14 mouse cellular contexts compared by ENCODE assay signal in the genomic region with DNA sequence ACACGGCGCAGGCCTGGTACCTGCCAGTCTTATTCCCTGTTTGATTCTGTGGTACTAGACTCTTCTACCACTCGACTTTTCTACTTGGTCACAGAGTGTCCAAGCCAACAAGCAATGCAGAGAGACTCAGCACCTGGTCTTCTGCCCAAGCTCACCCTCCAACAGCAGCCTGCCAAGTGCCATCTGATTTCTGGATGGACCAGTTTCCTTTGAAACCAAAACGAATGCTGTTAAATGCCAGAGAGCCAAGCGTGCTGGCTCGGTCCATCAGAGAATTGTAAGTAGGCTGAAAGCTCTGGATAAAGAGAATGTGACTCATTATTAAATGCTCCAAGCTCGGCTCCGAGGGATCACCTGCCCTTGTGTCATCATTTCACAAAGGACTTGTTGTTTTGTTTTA. TPM values are rescaled to one million over a fixed set of nuclear protein-coding genes. Genes with fewer than 3 reads are reported as not detected.
DNase-seq lines count a peak whose midpoint lies in the region; ATAC-seq and TF ChIP-seq lines count a peak whose summit lies in the region.
"Had no signal": no experiment of that assay in that cellular context is flagged by ENCODE, and none has a peak within 500 bp of the region (broad histone marks: within the 10 kb centered on the region; RNA-seq: fewer than 3 reads in every experiment).

No protein-coding gene starts in this region.

- H3K4me2 ChIP-seq in kidney, embryonic 14.5 days (replicated peaks; ENCODE audit: low read depth, low read length) = no peak overlapping the region
- H3K4me2 ChIP-seq: intestine, embryonic 15.5 days; limb, embryonic 13.5 days; lung, embryonic 15.5 days; midbrain, embryonic 12.5 days; neural tube, embryonic 12.5 days had no signal

- WGBS in cerebellum, adult 2 months = 28% methylated on average over 8 of the region's 8 CpGs
- WGBS in kidney, embryonic 14.5 days = 78% methylated on average over 8 of the region's 8 CpGs

- no peaks in the 10 kb centered on the region for H3K27me3 ChIP-seq in cerebellum, adult 2 months (ENCODE audit: control insufficient read depth, insufficient read depth, low read length)
- no peaks in the 10 kb centered on the region for H3K27me3 ChIP-seq in kidney, embryonic 14.5 days (ENCODE audit: control insufficient read depth, insufficient read depth, low read length)
- H3K27me3 ChIP-seq: intestine, embryonic 15.5 days; limb, embryonic 13.5 days; lung, embryonic 15.5 days; midbrain, embryonic 12.5 days; neural tube, embryonic 12.5 days had no signal

- no peak for TF ChIP-seq CTCF in cerebellum, adult 2 months (IDR thresholded peaks at IDR 0.05; ENCODE audit: borderline replicate concordance, insufficient read depth, low read depth, low read length)

- TF ChIP-seq POLR2A in cerebellum, adult 2 months (IDR thresholded peaks at IDR 0.05; ENCODE audit: borderline replicate concordance, insufficient read depth, low read length) = no peak

- no peak overlapping the region for H3K9ac ChIP-seq in kidney, embryonic 14.5 days (ENCODE audit: low read depth, low read length)
- H3K9ac ChIP-seq: intestine, embryonic 15.5 days; limb, embryonic 13.5 days; lung, embryonic 15.5 days; midbrain, embryonic 12.5 days; neural tube, embryonic 12.5 days had no signal

- H3K36me3 ChIP-seq in kidney, embryonic 14.5 days (ENCODE audit: control insufficient read depth, insufficient read depth, low read length) = no peaks in the 10 kb centered on the region
- H3K36me3 ChIP-seq: intestine, embryonic 15.5 days; limb, embryonic 13.5 days; lung, embryonic 15.5 days; midbrain, embryonic 12.5 days; neural tube, embryonic 12.5 days had no signal

- H3K4me3 ChIP-seq in cerebellum, adult 2 months (replicated peaks; ENCODE audit: insufficient read depth, low read depth, low read length) = no peak overlapping the region
- H3K4me3 ChIP-seq in kidney, embryonic 14.5 days (ENCODE audit: low read length) = no peak overlapping the region
- H3K4me3 ChIP-seq: intestine, embryonic 15.5 days; limb, embryonic 13.5 days; lung, embryonic 15.5 days; midbrain, embryonic 12.5 days; neural tube, embryonic 12.5 days had no signal

- no peaks in the 10 kb centered on the region for H3K9me3 ChIP-seq in kidney, embryonic 14.5 days (ENCODE audit: control insufficient read depth, low read length)
- H3K9me3 ChIP-seq: intestine, embryonic 15.5 days; limb, embryonic 13.5 days; lung, embryonic 15.5 days; midbrain, embryonic 12.5 days; neural tube, embryonic 12.5 days had no signal

- ATAC-seq in kidney, embryonic 14.5 days (ENCODE audit: low FRiP score, low TSS enrichment) = no peak
- ATAC-seq in megakaryocyte, adult 5-6 weeks (ENCODE audit: poor library complexity, severe bottlenecking) = no peak
- ATAC-seq: intestine, embryonic 15.5 days had no signal

- peaks cover 6% of the 10 kb centered on the region for H3K4me1 ChIP-seq in cerebellum, adult 2 months (ENCODE audit: control insufficient read depth, insufficient read depth, low read length)
- H3K4me1 ChIP-seq in kidney, embryonic 14.5 days (ENCODE audit: control insufficient read depth, insufficient read depth, low read length) = 0 out of 2 replicates have a peak, but pooled peaks cover 11% of the 10 kb centered on the region
- H3K4me1 ChIP-seq: limb, embryonic 13.5 days; neural tube, embryonic 12.5 days had no signal

- no peak overlapping the region for H3K27ac ChIP-seq in cerebellum, adult 2 months (ENCODE audit: insufficient read depth, low read length)
- peak overlapping the region; percentile 67; the same call in 1 of the 2 replicates for H3K27ac ChIP-seq in kidney, embryonic 14.5 days (ENCODE audit: low read depth, low read length)
- H3K27ac ChIP-seq: intestine, embryonic 15.5 days; limb, embryonic 13.5 days; midbrain, embryonic 12.5 days; neural tube, embryonic 12.5 days had no signal

- peak; percentile 26 to 64 for DNase-seq in cerebellum, adult 2 months
- no peak for DNase-seq in cerebellum, adult 11 months
- DNase-seq in kidney, postnatal 4 days = no peak
- DNase-seq in 3134 (ENCODE audit: extremely low read depth, insufficient read length, low spot score) = peak; percentile 57
- peak; percentile 34 for DNase-seq in adrenal gland, postnatal 25 days
- DNase-seq in spleen, postnatal 4 days (ENCODE audit: low spot score in 2 of 2) = no peak
- DNase-seq: layer of hippocampus, adult 9-11 months had no signal

RNA-seq across cellular contexts. Expression of gene Cobll1, which starts 16.2 kb away (rescaled TPM):
- 10.7 and 11.0 TPM in 2 replicates for polyA plus RNA-seq in cerebellum, adult 2 months (2012; rRNA removed)
- polyA plus RNA-seq in kidney, embryonic 14.5 days (2014; fragmentation: Nextera tagmentation; extraction: Ambion mirVana) = 11.4 and 24.7 TPM in 2 replicates
- total RNA-seq in adrenal gland, postnatal 25 days (2021) = 274 and 367 TPM in 2 replicates
- 2.3 and 6.5 TPM in 2 replicates for total RNA-seq in megakaryocyte, adult 5-6 weeks (2015)
- 0.48 and 1.1 TPM in 2 replicates for total RNA-seq in megakaryocyte, adult 5-6 weeks (2017)

Comparison
In these comparisons a context has a peak if more than half of its experiments do, and no peak if none do; other contexts are left out.
1. DNase-seq: peak in cerebellum, adult 2 months (2 of 2), 3134 (single experiment) and adrenal gland, postnatal 25 days (single experiment); none in cerebellum, adult 11 months (single experiment), kidney, postnatal 4 days (0 of 2) and spleen, postnatal 4 days (0 of 2).
2. RNA of gene Cobll1, which starts 16.2 kb away (total RNA-seq): 274 to 367 TPM in adrenal gland, postnatal 25 days; 0.48 to 6.5 TPM in megakaryocyte, adult 5-6 weeks; every median in the first group is over 10 times any median in the second.